Mouse (Mus musculus) limb, embryonic 10.5 days (tissue): ENCODE measurements around the gene Als2cl. TPM values are rescaled to one million over a fixed set of nuclear protein-coding genes. Genes with fewer than 3 reads are reported as not detected.

Experiments used
- DNase-seq: peaks from one replicate; pipeline ENCODE4 v3.0.0-alpha.2; 2017; ENCODE audit warnings: low spot score
- H3K27ac ChIP-seq: fragments of 300-500 bp; sonication (generic); 2 replicates; pipeline ENCODE4 v1.5.1; 2016; ENCODE audit warnings: mild to moderate bottlenecking
- H3K27me3 ChIP-seq: fragments of 300-500 bp; sonication (generic); 2 replicates; pipeline ENCODE4 v1.6.1; 2016; ENCODE audit warnings: low read depth, mild to moderate bottlenecking; ENCODE audit not compliant: poor library complexity, severe bottlenecking
- H3K36me3 ChIP-seq: fragments of 300-500 bp; sonication (generic); 2 replicates; pipeline ENCODE4 v1.6.1; 2016; ENCODE audit warnings: mild to moderate bottlenecking, moderate library complexity
- H3K4me1 ChIP-seq: fragments of 300-500 bp; sonication (generic); 2 replicates; pipeline ENCODE4 v1.6.1; 2016
- H3K4me3 ChIP-seq: fragments of 300-500 bp; sonication (generic); 2 replicates; pipeline ENCODE4 v1.5.1; 2016; ENCODE audit warnings: mild to moderate bottlenecking, moderate library complexity
- H3K9me3 ChIP-seq: fragments of 300-500 bp; sonication (generic); replicated peaks from 2 replicates; pipeline ENCODE4 v1.6.1; 2016; ENCODE audit warnings: mild to moderate bottlenecking
- WGBS: fragments of 180-500 bp; shearing (Covaris S2); methylation state at CpG from one replicate; pipeline ENCODE4 v1.1.7; 2016; 5-methylcytosine and 5-hydroxymethylcytosine counted together
- polyA plus RNA-seq: library from polyadenylated mRNA; unstranded; fragments of >200 nt; fragmentation: Nextera tagmentation; extraction: Ambion mirVana; gene quantifications from 2 replicates; pipeline ENCODE4 v1.2.1, GENCODE M21; 2016

The Als2cl gene
- polyA plus RNA-seq, 1 experiment from 2014 or later: 1.9 TPM

DNA sequence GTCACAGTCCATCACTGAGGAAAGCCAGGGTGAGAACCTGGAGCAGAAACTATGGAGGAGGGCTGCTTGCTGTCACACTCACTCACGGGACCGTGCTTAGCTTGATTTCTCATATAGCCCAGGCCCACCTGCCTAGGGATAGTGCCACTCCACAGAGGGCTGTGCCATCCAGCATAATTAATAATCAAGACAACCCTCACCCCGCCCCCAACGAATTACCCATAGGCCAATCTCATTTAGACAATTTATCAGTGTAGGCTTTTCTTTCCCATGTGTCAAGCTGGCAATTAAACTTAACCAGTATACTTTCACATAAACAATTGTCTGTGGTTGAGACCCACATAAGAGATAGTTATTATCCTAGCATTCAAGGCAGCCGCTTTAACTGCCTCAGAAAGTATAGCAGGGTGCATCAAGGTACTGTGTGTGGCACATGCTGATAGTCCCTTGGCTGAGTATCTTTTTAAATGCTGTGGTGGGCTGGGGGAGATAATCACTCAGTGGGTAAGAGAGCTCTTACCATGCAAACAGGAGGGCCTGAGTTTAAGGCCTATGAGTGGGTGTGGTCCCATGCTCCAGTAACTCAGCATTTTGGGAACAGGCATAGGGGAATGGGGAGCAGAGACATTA, 20.6 kb upstream of the Als2cl start:
- Histone ChIP-seq H3K36me3 (no peaks in the 10 kb centered on the region), H3K4me3 (no peak overlapping the region), H3K27me3 (peaks cover 38% of the 10 kb centered on the region), H3K4me1 (peaks cover 15% of the 10 kb centered on the region), H3K9me3 (no peaks in the 10 kb centered on the region), H3K27ac (no peak overlapping the region)
- WGBS: 86% methylated on average over 5 of the region's 5 CpGs
- DNase-seq: no peak

DNA sequence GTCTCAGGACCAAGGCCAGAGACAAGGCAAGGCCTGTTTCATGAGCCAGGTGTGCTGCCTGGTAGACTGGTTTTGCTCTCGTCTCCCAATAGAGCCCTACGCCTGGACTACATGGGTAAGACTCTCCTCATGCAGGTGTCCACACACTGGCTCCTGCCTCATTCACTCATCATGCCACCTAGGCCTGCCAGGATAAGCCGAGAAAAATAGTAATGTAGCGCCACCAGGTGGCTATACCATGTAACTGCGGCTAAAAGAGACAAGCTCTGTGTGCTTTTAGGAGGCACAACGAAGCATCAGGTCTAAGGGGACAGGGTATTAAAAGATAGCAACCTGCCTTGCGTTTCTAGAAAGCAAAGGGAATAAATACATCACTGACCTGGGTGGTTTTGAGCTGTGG, 8.6 kb upstream of the Als2cl start:
- no peaks in the 10 kb centered on the region for H3K9me3 ChIP-seq
- H3K27me3 ChIP-seq: peaks cover 54% of the 10 kb centered on the region
- H3K36me3 ChIP-seq: no peaks in the 10 kb centered on the region
- H3K27ac ChIP-seq: no peak overlapping the region
- WGBS: 22% methylated on average over 7 of the region's 7 CpGs
- no peak overlapping the region for H3K4me3 ChIP-seq
- DNase-seq: peak; percentile 77
- H3K4me1 ChIP-seq: peaks cover 42% of the 10 kb centered on the region

DNA sequence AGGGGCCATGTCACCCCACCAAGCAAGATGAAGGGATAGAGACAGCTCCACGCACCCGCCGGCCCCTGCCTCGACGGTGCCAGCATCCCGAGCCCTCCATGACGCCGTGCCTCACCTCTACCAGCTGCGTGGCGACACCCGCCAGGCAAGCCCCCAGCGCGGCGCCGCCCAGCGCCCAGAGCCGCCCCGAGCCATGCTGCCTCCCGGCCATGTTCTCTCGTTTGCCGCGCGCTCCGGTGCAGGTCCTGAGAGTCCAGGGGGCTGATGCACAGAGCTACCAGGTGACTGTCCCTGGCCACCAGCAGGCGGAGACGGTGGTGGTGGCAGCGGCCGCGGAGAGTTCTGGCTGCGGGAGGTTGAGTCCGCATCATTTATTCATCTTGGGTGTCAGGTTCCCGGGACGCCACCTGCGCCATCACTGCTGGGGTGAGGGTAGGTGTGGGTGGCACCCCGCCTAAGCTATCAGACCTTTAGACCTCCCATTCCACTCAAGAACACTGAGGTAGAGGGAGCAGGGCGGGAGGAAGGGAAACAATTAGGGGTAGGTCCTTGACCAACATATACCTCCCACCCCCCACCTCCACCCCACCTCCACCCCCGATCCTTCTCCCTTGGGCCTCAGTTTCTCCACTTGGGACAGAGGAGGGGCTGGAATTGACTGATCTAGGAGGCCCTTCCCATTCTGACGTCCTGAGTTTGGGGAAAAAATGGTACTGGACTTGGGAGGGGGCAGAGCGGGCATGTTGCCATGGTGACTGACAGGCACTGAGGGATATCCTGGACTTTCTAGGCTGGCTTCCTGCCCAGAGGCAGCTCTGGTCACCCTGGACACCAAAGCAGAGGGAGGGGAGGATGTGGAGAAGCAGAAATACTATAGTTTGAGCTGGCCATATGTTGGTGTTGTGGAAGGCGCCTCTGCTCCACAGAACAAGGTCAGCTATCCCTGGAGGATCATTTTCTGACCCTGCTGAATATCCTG, 5.7 kb upstream of the Als2cl start:
- peak; percentile 44 for DNase-seq

DNA sequence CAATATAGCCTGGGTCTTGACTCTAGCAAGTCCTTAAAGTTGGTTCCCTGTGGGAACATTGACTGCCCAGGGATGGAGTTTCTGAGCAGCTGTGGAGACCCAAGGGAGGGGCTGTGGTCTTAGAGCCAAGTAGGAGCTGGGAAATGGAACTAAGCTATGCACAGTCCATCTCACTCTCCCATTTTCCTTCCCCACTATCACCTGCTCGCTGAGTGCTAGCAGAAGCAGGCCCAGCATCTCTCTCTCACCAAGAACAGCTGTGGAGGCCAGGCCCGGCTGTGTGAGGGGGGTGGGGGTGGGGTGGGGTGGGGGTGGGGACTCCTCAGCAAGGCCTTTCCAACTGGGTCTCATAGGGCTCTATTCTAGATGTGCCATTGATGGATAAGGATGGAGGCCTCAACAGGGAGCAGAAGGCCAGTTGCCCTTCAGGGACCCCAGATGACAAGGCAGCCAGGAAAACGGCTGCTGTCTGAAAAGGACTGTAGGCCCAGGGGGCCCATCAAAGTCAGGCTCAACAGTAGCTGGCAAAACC, 4.9 kb upstream of the Als2cl start:
- 13% methylated on average over 3 of the region's 3 CpGs for WGBS
- no peaks in the 10 kb centered on the region for H3K9me3 ChIP-seq
- DNase-seq: no peak
- H3K4me3 ChIP-seq: no peak overlapping the region
- no peaks in the 10 kb centered on the region for H3K36me3 ChIP-seq
- no peak overlapping the region for H3K27ac ChIP-seq
- peaks cover 78% of the 10 kb centered on the region for H3K27me3 ChIP-seq
- peaks cover 32% of the 10 kb centered on the region for H3K4me1 ChIP-seq

More for the DNA sequence above, 5.7 kb upstream of the Als2cl start:
- Histone ChIP-seq H3K4me3 (peak overlapping the region; percentile 47), H3K27me3 (peaks cover 70% of the 10 kb centered on the region), H3K9me3 (no peaks in the 10 kb centered on the region), H3K36me3 (no peaks in the 10 kb centered on the region), H3K4me1 (peaks cover 26% of the 10 kb centered on the region), H3K27ac (peak overlapping the region; percentile 42; the same call in 1 of the 2 replicates)
- 11% methylated on average over 40 of the region's 40 CpGs for WGBS

DNA sequence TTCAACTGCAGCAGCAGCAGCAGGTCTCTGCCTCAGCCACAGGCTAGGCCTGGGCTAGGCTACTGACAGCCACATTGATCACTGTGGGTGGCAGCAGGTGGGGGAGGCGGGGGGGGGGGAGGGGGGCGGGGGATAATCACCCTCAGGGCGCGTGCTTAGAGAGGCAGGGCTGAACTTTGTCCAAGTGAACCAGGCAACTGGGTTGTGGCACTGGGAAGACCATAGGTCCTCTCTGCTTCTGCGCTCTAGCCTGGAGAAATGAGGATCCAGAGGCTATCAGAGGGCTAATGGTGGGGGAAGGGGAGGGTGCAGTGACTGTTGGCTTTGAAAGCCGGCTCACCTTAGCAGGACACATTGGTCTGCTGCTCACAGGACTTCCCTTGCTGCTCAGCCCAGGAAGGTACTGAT, 4.4 kb upstream of the Als2cl start:
- Histone ChIP-seq H3K27me3 (peaks cover 79% of the 10 kb centered on the region), H3K9me3 (no peaks in the 10 kb centered on the region), H3K27ac (no peak overlapping the region), H3K36me3 (no peaks in the 10 kb centered on the region), H3K4me1 (peaks cover 38% of the 10 kb centered on the region), H3K4me3 (no peak overlapping the region)
- 14% methylated on average over 6 of the region's 6 CpGs for WGBS
- DNase-seq: peak; percentile 51

DNA sequence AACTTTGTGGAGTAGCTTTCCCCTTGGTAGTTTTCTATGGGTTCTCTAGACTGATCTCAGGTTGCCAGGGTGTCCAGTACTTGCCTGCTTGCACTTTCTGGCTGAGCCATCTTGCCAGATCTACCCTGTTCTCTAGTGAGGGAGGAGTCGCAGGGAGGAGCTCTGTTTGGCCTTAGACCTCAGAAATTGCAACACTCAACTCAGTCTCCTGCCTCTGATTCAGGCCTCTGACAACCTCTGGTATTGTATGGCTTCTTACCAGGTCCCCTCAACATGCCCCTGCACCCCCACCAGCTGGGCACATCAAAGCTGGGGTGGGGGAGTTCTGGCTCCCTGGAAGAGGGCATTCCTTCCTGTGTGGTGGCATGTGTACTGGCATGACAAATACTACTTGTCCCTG, 2.3 kb upstream of the Als2cl start:
- H3K36me3 ChIP-seq: no peaks in the 10 kb centered on the region
- H3K9me3 ChIP-seq: no peaks in the 10 kb centered on the region
- H3K27ac ChIP-seq: no peak overlapping the region
- 91% methylated on average over 1 of the region's 1 CpGs for WGBS
- H3K4me3 ChIP-seq: no peak overlapping the region
- DNase-seq: no peak
- peaks cover 44% of the 10 kb centered on the region for H3K4me1 ChIP-seq
- peaks cover 85% of the 10 kb centered on the region for H3K27me3 ChIP-seq

DNA sequence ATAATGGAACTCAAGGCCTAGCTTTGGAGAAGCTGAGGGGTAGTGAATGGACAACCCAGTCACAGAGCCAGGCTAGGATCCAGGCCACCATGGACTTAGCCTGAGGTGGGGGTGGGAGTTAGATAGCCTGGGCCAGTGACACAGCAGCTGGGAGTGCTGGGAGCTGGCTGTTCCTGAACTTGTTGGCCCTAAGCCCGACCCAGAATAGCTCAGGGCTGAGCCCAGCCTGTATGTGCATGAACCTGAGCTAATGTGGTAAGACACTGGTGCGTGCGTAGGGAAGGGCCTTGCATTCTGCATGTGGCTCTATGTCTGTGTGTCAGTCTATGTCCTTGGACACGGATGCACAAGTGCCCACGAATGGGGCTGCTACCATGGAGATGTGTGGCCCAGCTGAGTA, 1.8 kb upstream of the Als2cl start:
- WGBS: 92% methylated on average over 5 of the region's 5 CpGs
- H3K27me3 ChIP-seq: peaks cover 83% of the 10 kb centered on the region
- no peaks in the 10 kb centered on the region for H3K36me3 ChIP-seq
- H3K27ac ChIP-seq: no peak overlapping the region
- H3K4me1 ChIP-seq: peaks cover 41% of the 10 kb centered on the region
- no peaks in the 10 kb centered on the region for H3K9me3 ChIP-seq
- no peak for DNase-seq
- no peak overlapping the region for H3K4me3 ChIP-seq

DNA sequence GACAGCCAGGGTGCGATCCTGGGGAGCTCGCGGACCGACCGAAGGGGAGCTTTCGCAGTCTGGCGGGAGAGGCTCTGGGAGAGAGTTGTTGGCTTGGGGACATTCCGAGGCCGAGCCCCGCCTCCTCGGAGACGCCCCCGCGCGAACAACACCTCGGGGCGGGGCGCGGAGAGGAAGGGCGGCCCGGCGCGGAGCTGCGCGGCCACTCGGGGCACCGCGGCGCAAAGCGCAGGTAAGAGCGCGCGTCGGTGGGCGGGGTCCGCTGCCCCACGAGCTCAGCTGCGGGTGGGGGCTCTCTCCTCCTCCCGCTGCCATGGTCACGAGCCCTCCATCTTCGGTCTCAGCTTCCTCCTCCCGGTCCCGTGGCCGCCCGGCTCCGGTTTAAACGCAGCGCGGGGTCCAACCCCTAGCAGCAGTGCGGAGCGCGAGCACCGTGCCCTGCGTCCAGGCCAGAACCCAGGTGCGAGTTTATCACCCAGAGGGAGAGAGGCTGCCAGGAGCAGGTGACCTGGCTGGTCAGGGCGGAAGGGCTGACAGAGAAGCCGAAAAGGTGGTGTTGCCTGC, 410 bp downstream of the Als2cl start, which contains the start of gene Tmie:
Gene Tmie, minus strand, starts transcription at position 116 of the 564 bp plus-strand sequence.
- no peaks in the 10 kb centered on the region for H3K36me3 ChIP-seq
- H3K27me3 ChIP-seq: peaks cover 72% of the 10 kb centered on the region
- H3K4me3 ChIP-seq: peak within 1 kb of the TSS; percentile 61
- peak within 1 kb of the TSS; percentile 69 for H3K27ac ChIP-seq
- under 1% methylated on average over 55 of the region's 57 CpGs for WGBS
- H3K9me3 ChIP-seq: no peaks in the 10 kb centered on the region
- peaks cover 24% of the 10 kb centered on the region for H3K4me1 ChIP-seq
- DNase-seq: peak; percentile 70

DNA sequence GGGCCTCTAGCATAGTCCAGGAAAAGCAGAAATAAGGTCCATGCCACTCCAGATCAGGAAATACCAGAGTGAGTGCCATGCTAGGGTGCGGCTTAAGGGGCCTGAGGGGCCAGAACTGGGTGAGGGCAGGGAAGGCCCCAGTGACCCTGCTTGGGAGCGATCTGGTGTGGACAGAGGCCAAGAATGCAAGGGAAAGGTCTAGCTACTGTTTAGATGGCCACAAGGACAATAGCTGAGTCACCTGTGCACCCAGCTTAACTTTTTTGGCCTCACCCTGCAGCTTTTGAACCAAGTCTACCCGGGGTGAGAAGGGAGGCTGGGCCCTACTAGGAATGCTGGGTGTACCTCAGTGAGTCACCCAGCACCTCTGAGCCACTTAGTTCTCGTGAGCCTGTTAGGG, 1.1 kb downstream of the Als2cl start:
- Histone ChIP-seq H3K36me3 (no peaks in the 10 kb centered on the region), H3K4me3 (peak overlapping the region; percentile 61), H3K27me3 (peaks cover 74% of the 10 kb centered on the region), H3K4me1 (peaks cover 18% of the 10 kb centered on the region), H3K9me3 (no peaks in the 10 kb centered on the region), H3K27ac (no peak overlapping the region)
- DNase-seq: no peak
- 71% methylated on average over 4 of the region's 4 CpGs for WGBS

DNA sequence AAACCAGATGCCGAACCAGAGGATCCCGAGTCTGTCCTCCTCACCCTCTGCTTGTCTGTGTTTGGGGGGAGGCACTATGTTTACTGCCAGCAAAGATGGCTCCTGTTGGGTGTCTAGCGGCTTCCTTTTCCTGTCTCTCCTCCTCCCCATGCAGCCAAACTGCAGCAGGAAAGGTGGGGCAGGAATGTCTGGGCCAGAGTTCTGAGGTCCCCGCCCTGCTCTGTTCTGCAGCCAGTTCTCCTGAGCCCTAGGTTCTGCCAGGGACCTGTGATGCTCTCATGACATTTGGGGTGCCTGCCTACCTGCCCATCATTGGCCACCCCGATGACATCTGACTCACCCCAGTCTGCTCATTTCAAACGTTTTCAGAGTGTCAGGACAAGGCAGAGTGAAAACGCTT, 2.3 kb downstream of the Als2cl start:
- no peak for DNase-seq
- WGBS: 73% methylated on average over 7 of the region's 7 CpGs
- peaks cover 77% of the 10 kb centered on the region for H3K27me3 ChIP-seq
- peaks cover 18% of the 10 kb centered on the region for H3K4me1 ChIP-seq
- H3K36me3 ChIP-seq: no peaks in the 10 kb centered on the region
- no peak overlapping the region for H3K27ac ChIP-seq
- H3K9me3 ChIP-seq: no peaks in the 10 kb centered on the region
- no peak overlapping the region for H3K4me3 ChIP-seq

DNA sequence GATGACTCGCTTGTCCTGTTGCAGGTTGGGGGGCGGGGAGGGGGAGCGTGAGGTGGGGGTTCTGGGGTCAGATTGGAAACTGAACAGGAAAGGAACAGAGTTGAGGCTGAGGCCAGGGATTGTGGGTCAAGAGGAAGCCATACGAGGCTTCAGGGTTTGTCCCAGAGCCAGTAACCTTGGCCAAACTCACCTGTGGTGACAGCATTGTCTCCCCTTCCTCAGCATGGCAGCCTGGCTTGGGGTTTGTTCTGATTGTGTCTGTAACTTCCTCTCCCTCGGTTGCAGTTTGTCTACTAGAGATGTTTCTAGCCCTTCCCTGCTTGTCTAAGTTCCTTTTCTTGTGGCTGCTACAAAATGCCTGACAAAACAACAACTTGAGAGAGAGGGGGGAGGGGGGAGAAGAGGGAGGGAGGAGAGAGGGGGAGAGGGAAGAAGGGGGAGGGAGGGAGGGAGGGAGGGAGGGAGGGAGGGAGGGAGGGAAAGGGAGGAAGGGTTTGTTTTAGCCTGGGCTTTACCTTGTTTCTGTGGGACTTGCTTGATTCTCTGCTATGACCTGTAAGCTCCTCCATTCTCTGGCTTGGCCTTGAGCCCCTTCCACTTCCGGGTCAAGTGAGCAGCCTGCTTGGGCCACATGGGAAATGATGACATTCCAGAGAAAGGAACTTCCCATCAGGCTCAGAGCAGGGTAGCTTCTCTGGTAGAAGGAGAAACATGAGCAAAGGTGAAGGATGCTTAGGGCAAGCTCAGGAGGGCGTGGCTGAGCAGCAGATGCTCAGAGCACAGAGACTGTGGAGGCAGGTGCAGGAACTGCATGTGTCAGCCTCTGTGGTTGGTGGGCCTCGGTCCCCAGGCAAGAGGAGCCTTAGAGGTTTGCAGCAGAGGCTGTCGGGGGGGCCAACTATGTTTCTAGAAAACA, 8.0 kb downstream of the Als2cl start:
- no peak overlapping the region for H3K4me3 ChIP-seq
- H3K36me3 ChIP-seq: no peaks in the 10 kb centered on the region
- peaks cover 34% of the 10 kb centered on the region for H3K4me1 ChIP-seq
- 69% methylated on average over 9 of the region's 9 CpGs for whole genome bisulfite sequencing
- peaks cover 20% of the 10 kb centered on the region for H3K27me3 ChIP-seq
- peak overlapping the region; percentile 26; the same call in 1 of the 2 replicates for H3K27ac ChIP-seq
- DNase-seq: no peak
- no peaks in the 10 kb centered on the region for H3K9me3 ChIP-seq

DNA sequence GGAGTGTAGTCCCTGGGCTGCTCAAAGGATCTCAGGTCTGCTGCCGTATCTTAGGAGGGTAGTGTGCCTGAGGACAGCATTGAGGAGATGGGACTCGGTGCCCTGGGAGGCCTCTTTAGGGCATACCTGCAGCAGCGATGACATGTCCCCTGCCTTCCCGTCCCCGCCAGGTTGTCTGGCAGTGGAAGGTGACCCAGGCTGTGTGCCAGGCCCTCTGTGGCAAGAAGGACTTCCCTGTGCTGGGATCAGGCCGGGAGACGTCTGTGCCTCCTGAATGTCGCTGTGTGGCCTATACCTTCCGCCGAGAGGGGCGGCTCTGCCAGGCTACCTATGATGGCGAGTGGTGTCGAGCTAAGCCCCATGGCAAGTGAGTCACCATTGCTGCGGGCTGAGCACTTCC, 9.3 kb downstream of the Als2cl start:
- Histone ChIP-seq H3K27me3 (peaks cover 24% of the 10 kb centered on the region; the same call in 1 of the 2 replicates), H3K4me3 (no peak overlapping the region), H3K27ac (no peak overlapping the region), H3K36me3 (no peaks in the 10 kb centered on the region), H3K9me3 (no peaks in the 10 kb centered on the region), H3K4me1 (peaks cover 40% of the 10 kb centered on the region)
- 90% methylated on average over 14 of the region's 14 CpGs for WGBS
- no peak for DNase-seq
